Mouse (Mus musculus) stomach, postnatal 0 days (tissue): ENCODE results near the gene Ankzf1.

Source experiments
- CTCF ChIP-seq: IDR thresholded peaks from 2 replicates; pipeline ENCODE4 v1.5.1; 2016; ENCODE audit warnings: antibody characterized with exemption, low read depth, mild to moderate bottlenecking, moderate library complexity
- EP300 ChIP-seq: optimal IDR thresholded peaks from 2 replicates; pipeline ENCODE3; 2016; ENCODE audit warnings: antibody characterized with exemption

GRCm38 (mm10) chr1:75185495-75185894, 6.5 kb upstream of the Ankzf1 start:
- TF ChIP-seq CTCF (no peak), EP300 (no peak)
